Mouse (Mus musculus) CH12F3 (cell line): ENCODE measurements around the gene Apoa4.

Source experiments
- in situ Hi-C: fragments of 300-500 bp; cut with MboI; formaldehyde crosslinking; loops from 2 replicates; pipeline ENCODE4 v1.14.3; 2020; ENCODE audit warnings: low sequenced_read_pairs

The Apoa4 gene

GRCm38 (mm10) chr9:46240526-46241153 is at the start of gene Apoa4:
Gene Apoa4 (plus strand): TSS chr9:46240696.
- in situ Hi-C loops: no loop called here

GRCm38 (mm10) chr9:46191234-46191633 is 49.3 kb upstream of the Apoa4 start:
- in situ Hi-C loops: no loop called here

DNA sequence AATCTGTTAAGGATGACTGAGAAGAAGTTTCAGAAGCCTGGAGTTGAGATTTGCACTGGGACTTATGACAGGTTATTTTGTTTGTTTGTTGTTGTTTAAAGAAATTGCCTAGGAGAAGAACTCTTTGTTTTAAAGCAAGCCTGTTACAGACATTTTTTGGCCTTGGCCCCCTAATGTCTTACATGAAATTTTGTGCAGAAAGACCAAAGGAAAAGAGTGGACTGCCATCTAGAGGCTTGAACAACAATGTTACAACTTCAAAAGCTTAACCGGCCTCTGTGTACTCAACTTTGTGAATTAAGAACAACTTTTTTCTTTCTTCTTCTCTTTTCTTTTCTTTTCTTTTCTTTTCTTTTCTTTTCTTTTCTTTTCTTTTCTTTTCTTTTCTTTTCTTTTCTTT is 48.9 kb upstream of the Apoa4 start:
- in situ Hi-C loops: no loop called here

DNA sequence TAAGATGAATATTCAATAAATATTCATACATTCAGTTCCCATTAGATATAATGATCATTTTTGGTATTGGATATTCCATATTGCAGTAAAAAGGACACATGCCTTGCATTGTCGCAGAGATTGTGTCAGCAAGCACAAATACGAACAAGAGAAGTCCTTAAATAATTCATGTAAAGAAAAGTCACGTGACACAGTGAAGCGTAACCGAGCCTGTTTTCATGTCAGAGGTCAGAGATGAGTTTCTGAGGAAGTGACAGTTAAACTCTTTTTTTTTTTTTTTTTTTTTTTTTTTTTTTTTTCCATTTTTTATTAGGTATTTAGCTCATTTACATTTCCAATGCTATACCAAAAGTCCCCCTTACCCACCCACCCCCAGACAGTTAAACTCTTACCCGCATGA is 47.9 kb upstream of the Apoa4 start:
- in situ Hi-C loops: no loop called here

DNA sequence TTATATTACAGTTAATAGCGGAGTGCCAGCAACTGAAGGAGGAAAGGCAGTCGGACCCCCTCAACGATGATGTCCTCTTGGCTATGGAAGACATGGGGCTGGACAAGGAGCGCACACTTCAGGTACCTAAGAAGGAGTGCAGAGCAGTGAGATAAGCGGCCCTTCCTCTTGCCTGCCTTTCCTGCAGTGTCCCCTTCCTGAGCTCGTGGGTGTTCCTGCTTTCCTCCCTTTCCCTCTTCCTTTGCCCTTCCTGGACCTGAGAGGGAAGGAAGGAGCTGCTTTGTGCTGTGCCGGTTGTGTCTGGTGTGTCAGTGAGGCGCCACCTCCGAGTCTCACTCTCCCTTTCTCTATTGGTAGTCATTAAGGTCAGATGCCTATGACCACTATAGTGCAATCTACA is 45.7 kb upstream of the Apoa4 start:
- in situ Hi-C loops: no loop called here

DNA sequence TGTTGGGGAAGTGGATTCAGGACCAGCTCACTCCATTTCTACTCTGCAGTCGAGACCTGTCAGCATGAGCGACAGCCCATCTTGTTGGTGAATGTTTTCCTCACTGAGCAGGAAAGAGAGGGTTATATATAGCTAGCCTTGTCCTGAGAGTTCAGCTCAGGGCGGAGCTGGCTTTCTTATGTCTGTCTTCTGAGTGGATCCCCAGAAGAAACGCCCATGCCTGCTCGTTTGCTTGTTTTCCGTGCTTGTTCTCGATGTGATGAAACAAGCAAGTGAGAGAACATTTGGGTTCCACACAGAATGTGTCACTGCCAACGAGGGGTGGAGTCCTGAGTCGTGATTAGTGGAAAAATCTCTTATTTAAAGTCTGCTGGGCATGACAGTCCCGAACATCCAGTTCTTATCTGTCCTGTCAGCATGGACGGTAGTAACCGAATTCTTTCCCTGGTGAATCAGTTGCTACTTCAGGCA is 43.8 kb upstream of the Apoa4 start:
- in situ Hi-C loops: no loop called here

DNA sequence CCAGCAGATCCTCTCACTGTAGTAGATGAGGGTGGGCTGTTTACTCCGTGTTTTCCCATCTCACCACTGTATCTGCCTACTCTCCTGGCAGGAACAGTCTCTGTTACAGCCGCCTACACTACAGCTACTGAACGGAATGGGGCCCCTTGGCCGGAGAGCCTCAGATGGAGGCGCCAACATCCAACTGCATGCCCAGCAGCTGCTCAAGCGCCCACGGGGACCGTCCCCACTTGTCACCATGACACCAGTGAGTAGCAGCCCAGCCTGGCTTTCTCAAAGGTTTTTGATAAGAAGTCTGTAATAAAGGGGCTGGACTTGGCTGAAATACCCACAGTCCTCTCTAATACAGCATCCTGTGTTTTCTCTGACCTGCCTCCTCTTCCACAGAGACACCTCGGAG is 42.0 kb upstream of the Apoa4 start:
- in situ Hi-C loops: no loop called here

GRCm38 (mm10) chr9:46198936-46199335 is 41.6 kb upstream of the Apoa4 start:
- in situ Hi-C loops: no loop called here

DNA sequence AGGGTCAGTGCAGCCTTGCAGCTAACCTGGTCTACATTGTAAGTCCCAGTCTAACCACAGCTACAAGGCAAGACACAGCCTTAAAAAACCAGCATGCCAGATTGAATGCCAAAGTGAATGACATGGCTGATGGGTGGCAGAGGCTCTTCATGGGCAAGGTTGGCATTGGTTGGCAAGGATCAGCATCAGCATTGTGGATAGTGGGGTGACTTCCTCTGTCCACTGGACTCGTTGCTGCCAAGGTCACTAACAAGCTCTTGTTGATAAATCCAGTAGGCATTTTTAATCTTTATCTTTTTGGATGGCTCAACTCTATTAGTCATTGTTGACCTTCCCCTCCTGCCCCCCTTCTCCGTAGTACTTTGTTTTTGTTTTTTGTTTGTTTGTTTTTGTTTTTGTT is 40.9 kb upstream of the Apoa4 start:
- in situ Hi-C loops: no loop called here

GRCm38 (mm10) chr9:46206834-46207500 is 33.5 kb upstream of the Apoa4 start:
- in situ Hi-C loops: no loop called here

DNA sequence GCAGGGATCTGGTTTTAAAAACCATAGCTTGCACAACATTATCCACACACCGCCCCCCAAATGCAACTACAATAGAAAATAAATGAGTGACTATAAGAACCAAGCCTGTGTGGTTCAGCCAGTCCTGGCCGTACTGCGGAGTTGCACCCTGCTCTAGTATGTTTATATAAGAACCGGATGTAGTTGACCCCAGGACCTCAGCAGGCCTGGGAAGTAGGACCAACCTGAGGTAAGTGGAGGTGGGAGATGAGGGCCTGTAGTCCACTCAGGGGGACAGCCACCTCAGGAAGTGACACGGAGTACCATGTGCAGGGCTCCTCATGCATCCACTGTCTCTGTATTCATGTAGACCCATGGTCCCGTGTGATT is 33.0 kb upstream of the Apoa4 start:
- in situ Hi-C loops: no loop called here

DNA sequence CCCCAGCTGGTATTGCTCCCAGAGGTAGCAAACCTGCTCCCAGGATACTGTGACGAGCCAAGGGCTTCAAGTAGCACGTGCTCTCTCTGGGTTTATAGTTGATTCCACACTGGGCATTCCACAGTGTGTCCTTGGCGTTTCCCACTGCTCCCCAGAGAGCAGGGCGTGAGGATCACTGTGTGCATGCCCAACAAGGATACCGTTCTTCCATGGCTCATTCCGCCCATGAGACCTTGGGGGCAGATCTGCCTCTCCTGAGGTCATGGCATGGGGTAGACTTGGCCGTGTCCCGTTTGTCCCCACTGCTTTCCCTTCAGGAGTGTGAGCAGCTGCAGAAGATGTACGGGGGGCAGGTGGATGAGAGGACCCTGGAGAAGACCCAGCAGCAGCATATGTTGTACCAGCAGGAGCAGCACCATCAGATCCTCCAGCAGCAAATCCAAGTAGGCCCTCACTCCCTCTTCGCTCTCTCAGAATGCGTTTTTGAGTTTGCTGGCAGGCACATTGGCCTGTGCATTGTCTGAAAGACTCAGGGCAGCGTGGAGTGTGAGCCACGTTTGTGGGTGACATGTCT is 32.0 kb upstream of the Apoa4 start:
- in situ Hi-C loops: no loop called here

- in situ Hi-C loops: no loop called here
These were observed 30.0 kb upstream of the Apoa4 start for GRCm38 (mm10) chr9:46210473-46210872.

DNA sequence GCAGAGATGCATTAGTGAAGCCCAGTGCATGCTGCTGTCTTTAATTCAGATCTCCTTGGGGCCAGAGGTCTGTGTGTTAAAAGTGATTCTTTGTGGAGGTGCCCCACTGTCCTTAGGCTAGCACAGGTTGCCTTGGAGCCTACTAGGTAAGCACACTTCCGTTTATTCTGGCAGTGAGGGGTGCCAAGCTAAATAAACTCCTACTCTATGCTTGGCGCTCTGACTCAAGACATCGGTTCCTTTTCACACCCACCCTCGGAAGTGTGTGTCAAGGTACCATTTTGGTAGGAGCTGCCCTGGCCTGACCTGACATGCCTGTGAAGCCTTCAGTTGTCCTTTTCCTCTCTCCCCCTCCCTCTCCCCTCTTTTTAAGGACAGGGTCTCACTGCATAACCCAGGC is 26.2 kb upstream of the Apoa4 start:
- in situ Hi-C loops: no loop called here

GRCm38 (mm10) chr9:46214946-46215337 is 25.6 kb upstream of the Apoa4 start:
- in situ Hi-C loops: no loop called here

GRCm38 (mm10) chr9:46215338-46216322 is 24.9 kb upstream of the Apoa4 start:
- in situ Hi-C loops: no loop called here

DNA sequence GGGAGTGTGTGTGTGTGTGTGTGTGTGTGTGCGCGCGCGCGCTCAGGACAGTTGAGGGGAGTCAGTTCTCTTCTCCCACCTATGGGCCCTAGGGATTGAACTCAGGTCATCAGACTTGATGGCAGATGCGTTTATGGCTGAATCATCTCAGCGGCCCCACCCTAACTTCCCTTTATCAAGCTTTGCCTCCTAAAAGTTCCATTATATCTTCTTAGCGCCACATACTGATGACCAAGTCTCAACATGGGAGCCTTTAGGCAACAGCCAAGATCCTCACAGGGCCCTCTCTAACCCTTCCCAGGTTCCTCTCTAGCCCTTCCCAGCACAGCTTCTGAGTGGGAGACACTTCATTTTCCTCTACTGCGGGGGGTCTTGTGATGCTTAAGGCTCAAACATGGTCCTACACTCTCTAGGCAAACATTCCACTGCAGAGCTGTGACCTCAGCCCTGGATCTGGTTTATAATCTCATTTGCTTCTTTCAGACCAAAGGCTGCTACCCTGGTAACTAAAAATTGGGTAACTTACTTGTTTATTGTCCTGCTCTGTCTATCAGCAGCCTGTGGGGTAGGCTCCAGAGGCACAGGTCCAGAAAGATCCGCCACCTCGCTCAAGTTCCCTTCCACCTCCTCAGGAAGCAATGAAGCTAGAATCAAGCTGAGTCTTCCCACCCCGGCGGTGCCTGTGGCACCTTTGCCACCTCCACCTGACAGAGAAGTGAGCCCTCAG is 23.6 kb upstream of the Apoa4 start:
- in situ Hi-C loops: no loop called here

- in situ Hi-C loops: no loop called here
These were observed 22.3 kb upstream of the Apoa4 start for GRCm38 (mm10) chr9:46218176-46218575.

DNA sequence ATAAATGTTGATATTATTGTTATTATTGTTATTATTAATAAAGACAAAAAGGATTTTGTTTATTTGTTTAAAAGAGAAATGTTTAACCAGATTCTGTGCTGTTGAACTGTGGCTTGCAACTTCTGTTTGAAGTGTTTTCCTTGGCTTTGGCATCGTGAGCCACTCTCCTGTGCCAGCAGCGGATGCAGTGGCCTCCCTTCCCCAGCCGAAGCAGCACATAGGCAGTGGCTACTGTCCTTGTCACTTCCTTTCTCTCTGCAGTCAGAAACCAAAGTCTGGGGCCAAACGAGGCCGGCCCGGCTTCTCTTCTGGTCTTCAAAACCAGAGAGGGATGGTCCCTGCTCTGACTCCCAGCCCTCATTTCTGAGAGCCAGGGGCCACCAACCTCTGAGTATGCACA is 17.4 kb upstream of the Apoa4 start:
- in situ Hi-C loops: no loop called here

GRCm38 (mm10) chr9:46224101-46224500 is 16.4 kb upstream of the Apoa4 start:
- in situ Hi-C loops: no loop called here
